Mouse (Mus musculus) natural killer cell, adult 2 months (primary cell): ENCODE measurements around the gene Omp.
A peak's percentile ranks its signal among the peaks of the same experiment; 100 is the strongest.

Source experiments
- DNase-seq, 2 experiments: peaks; one replicate each; pipeline ENCODE4 v3.0.0; 2022; ENCODE audit warnings: low spot score in 2 of 2

Omp gene

DNA sequence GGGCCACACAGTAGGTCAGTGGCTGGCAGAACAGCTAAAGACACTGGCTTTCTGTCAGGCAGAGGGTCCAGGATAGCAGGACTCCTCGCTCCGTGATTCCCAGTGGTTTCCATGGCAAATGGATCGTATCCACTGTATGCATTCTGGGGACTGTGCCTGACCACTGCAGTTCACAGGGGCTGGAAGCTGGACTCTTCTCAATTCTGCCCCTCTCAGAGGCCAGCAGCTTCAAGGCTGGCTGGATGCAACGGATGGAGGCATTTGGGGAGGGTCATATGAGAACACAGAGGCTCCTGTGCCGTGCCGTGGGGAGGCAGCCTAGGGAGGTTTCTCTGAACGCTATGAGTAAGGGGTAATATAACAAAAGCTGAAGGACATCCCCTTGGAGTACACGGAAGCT, 3.1 kb downstream of the Omp start:
- no peak for DNase-seq

DNA sequence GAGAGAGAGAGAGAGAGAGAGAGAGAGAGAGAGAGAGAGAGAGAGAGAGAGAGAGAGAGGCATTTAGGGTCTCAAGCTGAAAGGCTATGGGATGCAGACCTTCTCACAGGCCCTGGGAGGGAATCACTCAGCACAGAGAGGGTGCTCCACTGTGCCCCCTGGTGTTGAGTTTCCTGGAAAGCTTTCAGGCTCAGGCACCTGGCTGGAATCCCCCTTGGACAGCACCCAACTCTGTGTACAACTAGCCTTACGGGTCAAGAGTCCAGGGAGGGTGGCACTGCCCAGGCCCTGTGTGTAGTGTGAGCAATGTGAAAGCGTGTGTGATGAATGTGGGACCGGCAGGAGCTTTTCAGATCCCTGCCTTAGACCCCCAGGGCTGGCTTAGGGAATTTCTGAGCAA, 4.1 kb downstream of the Omp start:
- no peak for DNase-seq

DNA sequence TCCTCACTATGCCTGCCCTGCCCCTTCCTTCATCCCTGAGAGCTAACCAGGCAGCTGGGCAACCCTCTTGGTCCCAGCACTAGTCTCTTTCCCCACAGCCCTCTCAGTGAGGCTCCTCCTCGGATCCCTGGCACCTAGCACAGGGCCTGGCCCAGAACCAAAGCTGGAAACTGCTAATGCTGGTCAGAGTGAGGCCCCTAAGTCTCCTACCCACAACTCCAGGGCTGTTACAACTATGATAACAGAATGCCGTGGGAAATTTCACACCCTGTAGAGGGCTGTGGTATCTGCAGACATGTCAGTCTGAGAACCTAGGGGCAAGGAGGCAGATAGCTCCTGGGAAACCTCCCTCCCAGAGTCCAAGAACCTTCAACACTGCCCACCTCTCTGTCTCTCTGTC, 4.7 kb downstream of the Omp start:
- no peak for DNase-seq

DNA sequence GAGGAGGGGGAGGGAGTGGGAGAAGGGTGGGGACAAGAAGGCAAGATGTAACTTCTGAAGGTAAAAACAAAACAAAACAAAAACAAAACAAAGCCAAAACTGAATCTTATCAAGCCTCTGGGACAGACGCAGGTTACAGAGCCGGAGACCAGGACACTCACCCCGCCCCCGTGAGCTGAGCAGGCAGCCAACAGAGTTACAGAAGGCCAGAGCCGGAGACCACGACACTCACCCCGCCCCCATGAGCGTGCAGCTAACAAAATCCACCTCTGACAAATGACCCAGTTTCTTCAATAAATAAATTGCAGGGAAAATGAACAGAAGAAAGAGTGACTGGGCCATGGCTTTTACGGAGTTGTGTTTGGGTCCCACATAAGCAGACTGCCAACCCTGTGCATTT, 6.1 kb downstream of the Omp start:
- DNase-seq = no peak

DNA sequence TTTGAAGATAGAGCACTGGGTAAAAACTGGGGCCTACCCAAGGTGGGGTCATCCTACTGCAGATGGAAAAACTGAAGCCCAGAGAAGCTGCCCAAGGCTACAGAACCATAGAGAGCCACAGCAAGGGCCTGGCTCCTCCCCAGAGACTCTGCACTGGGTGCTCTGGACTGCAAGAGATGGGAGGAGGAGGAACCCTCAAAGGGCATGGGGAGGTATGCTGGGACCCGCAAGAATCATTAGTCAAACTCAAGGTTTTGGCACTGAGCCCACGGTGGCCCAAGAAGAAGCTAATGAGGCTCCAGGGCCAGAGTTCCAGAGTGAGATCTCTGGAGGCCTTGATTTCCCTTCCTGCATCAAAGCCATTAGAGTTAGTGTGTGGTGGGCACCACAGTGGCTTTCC, 7.3 kb downstream of the Omp start:
- DNase-seq = no peak

DNA sequence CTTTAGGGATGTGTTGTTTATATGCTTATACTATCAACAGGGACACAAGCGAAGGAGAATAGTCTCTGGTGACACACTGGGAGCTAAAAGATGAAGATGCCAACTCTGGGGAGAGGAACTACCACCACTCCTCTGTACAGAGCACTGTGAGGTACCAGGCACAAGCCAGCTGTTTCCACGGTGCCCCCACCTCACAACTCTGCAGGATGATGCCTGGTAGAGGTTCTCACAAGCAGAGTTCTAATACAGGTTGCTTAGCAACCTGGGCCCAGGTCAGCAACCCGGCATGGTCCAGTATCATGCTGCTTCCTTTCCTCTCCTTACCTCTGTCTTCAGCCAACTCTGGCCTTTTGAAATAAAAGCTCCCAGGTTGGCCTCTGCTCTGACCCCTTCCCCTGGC, 7.7 kb downstream of the Omp start:
- no peak for DNase-seq

DNA sequence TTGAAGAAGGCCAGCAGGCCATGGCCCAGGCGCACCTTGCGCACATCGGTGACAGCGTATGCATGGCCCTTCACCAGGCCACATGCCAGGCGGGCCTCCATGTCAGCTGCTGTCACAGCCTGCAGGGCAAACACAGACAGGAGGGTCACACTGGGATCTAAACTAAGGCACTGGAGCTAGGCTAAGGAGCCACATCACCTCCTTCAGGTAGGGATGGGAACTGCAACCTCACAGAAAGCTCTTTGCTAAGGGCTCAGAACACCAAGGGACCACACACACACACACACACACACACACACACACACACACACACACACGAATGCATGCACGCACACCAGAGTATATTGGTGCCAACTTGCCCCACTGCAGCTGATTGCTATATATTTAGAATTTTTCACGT, 13.6 kb downstream of the Omp start:
- DNase-seq = no peak

DNA sequence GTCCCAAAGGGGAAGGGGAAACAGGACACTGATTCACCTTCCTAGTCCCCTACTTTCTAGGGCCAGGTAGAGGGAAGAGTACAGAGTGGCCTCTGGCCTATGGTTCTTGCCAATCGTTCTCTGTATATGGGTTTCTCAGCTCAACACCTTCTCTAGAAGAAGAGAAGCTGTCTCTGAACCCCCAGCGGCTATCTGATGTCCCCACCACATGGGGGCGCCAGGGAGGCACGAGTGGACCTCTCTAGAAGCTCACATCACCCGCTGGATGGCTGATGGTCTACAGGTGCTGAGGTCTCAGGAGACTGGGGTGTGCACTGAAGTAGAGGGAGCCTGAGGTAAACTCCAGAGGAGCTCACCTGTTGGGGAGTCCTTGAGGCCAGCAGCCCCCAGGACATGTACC, 19.8 kb downstream of the Omp start:
- peak in 1 of 2 experiments; percentile 37 for DNase-seq

DNA sequence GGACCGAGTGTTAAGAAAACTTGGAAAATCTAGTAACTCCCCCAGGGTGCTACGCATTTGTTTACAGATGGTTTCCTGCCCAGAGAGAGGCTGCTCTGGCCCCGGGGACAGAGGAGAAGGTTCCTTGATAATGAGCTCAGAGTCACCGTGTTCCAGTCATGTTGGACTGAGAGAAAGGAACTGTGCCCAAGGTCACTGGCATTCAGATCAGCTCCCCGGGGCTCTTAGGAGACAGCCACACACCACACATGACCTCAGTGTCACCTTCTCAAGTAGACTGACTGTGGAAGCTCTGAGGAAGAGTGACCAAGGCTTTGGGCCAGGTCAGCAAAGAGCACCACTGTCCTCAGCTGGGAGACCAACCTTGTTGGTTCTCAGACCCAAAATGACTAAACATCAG, 20.6 kb downstream of the Omp start:
- no peak for DNase-seq

DNA sequence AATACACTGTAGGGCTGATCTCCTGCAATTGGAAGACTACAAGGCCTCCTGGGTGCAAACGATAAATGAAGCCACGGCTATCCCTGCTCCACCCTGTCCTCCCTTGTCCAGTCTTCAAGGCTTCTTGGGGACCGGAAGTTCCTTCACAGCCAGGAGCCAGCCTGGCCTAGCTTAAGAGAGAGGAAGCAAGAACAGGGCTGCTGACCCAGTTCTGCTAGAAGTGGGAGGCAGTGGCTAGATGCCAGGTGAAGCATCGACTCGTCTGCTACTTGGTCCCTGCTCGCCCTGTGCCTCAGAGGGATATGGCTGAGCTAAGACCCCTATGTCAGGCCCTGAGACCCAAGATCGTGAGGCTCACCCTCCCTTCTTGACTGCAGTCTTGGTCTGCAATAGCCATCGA, 23.6 kb downstream of the Omp start:
- no peak for DNase-seq

DNA sequence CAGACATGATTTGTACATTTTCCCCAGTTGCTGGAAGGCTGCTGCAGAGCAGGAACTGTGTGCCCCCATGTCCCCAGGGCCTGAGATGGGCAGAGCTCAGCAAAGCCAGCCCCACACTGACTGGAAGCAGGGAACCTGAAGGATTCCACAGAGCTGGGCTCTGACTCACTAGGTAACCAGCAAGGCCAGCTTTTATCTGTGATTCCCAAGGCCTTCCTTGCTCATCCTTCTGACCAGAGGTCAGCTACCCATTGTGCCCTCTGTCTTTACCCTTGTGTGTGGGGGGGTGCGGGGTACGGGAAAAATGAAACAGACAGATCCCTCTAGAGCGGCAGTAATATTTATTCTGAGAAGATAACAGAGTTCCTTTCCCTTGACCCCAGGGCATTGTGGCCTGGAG, 24.1 kb downstream of the Omp start:
- DNase-seq = no peak

DNA sequence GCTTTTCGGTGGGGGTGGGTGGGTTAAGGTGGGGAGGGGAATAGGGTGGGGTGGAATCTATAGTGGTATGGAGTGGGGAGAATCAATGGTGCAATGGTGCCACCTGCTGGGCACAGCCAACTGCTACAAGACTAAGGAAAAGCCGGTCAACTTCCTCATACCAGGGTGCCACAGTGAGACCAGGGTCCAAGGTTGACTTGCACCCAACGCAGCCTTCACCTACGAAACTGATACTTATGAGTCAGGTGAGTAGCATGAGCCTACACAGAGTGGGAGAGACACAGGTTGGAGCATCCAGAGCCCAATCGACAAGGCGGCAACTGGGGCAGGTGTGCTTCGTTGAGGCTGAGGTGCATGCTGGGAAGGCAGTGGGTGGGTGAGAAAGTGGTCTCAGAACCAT, 25.0 kb downstream of the Omp start:
- DNase-seq = peak; percentile 56 to 75

DNA sequence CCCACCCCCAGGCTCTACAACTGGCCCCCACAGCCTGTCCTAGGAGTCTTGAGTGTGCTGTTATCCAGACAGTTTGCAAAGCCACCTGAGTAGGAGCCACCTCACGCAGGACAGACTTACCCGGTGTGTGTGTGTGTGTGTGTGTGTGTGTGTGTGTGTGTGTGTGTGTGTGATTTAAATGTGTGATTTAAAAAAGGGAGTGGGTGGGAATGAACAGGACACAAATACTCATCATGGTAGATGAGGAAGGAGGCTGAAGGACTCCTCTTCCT, 25.4 kb downstream of the Omp start:
- no peak for DNase-seq

DNA sequence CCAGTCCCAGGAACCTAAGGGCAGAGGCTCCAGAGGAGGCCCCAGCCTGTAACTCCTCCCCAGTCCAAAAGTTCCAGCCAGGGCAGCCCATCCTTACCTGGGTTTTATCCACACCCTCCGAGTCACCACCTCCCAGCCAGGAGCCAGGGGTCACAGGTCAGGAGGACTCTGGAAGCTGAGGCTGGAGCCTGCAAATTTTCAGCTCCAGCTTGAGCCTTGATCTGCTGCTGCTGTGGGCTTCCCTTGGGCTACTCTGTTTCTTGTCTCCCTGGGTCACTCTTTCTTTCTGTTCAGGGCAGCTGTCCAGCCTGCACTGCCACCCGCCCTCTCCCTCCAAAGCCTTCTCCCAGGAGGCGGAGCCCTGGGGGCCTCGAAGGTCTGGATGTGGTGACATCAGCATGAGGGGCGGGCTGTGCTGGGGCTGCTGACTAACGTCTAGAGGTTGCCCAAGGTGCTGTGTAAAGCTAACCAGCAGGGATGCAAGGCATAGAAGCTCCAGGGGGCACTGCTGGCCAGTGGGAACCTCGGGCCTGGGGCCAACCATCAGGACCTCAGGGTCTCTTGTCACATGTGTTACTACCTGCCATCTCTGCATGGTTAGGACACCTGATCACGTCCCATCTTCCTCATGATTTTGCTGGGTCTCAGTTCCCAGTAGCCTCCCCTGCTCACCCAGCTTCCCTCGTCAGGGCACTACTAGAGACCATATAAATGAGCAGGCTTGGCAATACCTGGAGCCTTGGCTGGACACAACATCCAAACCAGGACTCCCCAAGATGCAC, 25.9 kb downstream of the Omp start, which contains the start of gene Myo7a:
Myo7a (minus strand) TSS at position 346 of the 782 bp plus-strand sequence.
- DNase-seq = no peak

DNA sequence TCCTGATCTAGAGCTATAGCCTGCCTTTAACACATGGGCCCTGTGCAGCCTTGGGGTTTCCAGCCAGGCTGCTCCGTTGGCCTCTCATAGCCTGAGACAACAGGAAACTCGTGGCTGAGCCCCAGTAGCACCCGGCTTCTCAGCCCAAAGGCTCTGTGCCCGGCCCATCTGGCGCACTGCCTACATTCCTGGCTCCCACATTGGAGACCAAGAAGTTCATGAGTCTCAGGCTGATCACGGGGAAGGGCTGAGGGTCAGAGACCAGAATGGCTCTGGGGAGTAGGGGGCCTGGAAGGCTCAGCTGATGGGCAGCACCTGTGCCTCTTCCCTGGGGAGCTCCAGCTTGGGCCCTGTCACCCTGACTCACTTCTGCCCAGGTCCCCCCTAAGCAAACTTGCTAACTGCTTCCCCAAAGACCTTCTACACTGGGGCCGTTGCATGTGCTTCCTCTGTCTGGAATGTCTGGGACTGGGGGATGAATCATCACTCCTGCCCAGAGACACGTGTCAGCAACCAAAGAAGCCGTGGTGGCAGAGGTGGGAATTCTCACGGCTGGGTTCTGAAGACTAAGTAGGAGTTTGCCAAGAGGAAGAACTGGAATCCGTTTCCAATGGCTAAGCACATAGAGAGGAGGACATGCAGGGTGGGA, 28.2 kb downstream of the Omp start:
- no peak for DNase-seq

DNA sequence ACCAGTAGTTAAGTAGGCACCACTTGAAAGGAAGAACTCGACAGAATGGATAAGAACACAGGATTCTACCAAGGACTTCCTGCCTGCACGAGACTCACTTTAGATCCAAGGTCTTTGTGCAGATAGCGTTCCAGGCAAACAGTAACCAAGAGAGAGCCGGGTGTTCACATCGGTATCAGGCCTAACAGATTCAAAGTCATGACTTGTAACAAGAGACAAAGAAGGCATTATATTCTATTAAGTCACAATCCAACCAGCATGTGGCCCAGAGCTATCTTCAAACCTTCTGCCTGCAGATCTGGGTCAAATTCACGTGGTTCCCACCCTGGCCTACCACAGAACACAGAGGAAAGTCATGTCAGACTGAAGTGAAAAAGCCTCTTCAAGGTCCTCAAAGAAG, 30.6 kb downstream of the Omp start:
- no peak for DNase-seq

DNA sequence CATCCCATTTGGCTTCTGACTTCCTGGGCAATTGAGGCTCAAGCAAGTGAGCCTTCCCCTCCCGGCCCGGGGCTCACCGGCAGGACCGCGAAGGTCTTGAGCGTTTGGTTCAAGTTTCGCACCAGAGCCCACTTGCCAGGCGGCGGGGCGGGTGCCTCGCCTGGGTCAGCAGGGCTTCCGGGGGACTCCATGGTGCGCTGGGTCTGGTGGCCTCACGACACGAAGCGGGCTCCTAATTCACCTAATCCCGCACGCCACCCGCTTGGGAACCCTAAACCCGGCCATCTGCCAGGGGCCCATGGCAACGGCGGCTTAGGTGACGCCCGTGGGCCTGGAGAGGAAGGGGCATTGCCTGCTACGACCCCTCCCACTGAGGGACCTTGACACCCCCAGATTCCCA, 34.1 kb downstream of the Omp start:
- no peak for DNase-seq

DNA sequence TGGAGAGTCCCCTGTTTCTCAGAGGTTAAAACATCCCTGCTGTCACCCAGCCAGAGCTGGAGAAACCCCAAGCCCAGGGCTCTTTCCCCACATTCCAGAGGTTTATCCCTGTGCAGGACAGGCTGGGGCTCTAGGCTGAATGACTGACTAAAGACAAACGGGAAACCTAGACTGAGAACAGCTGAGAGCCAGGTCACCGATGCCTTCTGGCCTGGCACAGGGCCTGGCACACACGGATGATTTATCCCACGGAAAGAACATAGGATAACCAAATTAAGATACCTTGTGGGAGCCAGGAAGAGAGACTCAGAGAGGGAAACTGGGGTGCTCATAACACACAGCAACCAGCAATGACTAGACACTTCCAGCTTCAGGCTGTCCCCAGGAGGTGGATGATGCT, 35.5 kb downstream of the Omp start:
- no peak for DNase-seq

DNA sequence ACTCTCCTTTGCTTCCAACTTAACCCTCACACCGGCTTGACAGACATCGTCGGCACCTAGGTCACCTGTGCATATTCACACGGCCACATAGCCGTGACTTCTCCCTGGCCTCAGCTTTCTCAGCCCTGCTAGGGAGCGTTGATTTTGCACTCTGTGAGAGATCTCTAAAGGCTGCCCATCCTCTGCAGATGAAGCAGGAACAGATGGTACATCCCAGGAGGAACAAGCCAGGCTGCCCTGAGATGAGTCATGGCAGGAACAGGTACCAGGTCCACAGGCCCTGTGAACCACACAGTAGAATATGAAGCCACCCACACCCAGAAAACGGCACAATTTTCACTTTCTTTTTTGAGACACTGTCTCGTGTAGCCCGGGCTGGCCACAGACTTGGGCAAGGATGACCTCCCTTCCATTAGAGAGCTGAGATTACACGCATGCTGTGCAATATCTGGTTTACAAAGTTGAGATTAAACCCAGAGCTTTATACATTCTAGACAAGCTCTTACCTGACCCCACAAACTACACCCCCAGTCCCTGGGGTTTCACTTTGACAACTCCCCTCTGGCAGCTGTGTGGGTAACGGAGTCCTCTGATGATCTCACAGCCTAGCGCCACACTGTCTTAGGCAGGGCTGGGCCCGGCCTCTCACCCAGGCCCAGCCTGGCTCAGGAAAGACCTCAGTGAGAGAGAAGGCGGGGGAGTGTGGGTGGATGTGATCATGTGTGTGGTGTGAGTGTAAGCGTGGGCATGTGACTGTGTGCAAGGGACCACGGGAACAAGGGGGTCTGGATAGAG, 36.5 kb downstream of the Omp start:
- peak; percentile 64 to 69 for DNase-seq

DNA sequence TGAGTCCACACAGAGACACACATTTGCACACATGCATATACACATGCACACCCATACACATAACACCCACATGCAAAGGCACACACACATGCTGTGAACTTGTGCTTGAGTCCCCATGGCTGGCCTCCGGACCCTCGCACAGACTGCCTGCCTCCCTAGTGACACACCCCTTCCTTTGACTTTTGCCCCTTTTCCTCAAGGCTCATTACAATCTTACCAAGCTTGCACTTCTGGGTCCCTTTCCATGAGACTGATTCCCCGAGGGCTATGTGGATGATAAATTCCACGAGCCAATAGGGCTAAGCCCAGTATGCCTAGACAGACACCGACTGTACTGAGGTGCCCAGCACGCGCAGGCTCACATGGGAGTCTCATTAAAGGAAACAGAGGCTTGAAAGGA, 39.0 kb downstream of the Omp start:
- no peak for DNase-seq

DNA sequence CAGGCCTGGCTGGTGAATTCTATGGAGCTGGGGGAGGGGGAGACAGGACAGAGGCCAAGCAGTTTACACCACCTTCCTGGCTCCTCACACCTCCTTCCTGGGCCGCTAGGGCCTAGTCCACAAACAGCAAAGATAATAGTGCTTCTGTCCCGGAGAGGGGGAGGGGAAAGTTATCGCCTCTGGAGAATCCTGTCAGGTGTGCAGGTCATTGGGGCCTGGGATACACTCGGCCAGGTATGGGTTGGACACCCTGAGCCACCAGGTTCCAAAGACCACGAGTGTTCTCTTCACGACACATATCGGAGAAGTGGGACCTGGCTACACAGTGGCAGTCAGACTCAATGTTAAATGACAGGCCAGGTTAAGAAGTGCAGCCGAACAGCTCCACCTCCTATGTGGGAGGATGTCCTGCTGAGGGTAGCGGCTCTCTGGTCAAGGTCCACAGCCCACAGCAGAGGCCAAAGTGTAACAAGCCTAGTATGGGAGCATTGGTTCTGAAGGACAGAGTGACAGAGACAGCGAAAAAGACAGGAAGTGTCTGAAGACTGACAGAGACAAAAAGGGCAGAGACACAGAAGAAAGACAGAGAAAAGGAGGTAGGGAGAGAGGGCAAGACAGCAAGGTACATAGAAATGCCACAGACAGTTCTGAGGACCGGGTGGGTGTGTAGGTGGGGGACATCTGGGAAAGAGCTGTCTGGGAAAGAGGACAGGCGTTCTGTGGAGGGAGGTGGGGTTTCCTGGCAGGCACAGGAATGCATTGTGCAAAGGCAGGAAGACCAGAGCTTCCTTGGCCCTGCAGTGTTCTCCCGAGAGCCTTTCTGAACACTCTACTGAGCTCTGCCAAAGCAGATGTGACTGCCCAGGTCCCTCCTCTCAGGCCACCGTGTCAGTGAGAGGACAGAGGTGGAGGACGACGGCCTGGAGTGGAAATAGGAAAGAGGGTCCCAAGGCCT, 40.5 kb downstream of the Omp start:
- no peak for DNase-seq

DNA sequence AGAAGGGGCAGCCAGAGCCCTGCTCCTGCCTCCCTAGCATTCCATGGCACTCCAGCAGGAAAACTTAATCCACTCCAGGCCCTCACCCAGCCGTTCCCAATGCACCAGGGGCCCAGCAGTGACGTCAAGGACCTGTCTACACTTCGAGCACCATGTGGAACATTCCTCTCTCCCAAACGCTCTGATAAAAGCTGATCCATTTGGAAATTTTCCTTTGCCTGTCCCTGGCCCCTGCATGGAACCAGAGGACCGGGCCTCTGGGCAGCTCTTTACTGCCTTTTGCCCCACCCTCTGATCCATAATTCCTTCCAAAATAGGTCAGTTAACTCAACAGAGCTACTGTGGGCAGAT, 41.4 kb downstream of the Omp start:
- no peak for DNase-seq
